Mouse (Mus musculus): ENCODE measurements around the gene Comt. TPM values are rescaled to one million over a fixed set of nuclear protein-coding genes. Genes with fewer than 3 reads are reported as not detected.
A peak's percentile ranks its signal among the peaks of the same experiment; 100 is the strongest.

The Comt gene
- total and polyA plus RNA-seq, 3 experiments = 139 to 208 (median 150) TPM

- Histone ChIP-seq H3K9ac (ENCODE audit: low read depth, low read length) (no peak overlapping the region), H3K79me2 (replicated peaks; ENCODE audit: control insufficient read depth, insufficient read depth, low read length) (no peaks in the 10 kb centered on the region), H3K27ac (no peak overlapping the region), H3K4me1 (ENCODE audit: control insufficient read depth, insufficient read depth, low read length) (peaks cover 4% of the 10 kb centered on the region), H3K27me3 (ENCODE audit: control insufficient read depth, insufficient read depth, low read length) (no peaks in the 10 kb centered on the region), H3K36me3 (ENCODE audit: control insufficient read depth, insufficient read depth, low read length) (no peaks in the 10 kb centered on the region), H3K4me3 (no peak overlapping the region)
- WGBS = 81% methylated on average over 5 of the region's 5 CpGs
- TF ChIP-seq CTCF (IDR thresholded peaks at IDR 0.05) (no peak), POLR2A (IDR thresholded peaks at IDR 0.05; ENCODE audit: insufficient read depth, low read depth, low read length) (no peak)
- intact Hi-C loops (cut with DNase I) = no loop called here
- DNase-seq = no peak
These were observed 41.2 kb downstream of the Comt start for GRCm38 (mm10) chr16:18385411-18385810.

GRCm38 (mm10) chr16:18384659-18385058 is 42.0 kb downstream of the Comt start:
- no peak for TF ChIP-seq EP300 (IDR thresholded peaks at IDR 0.05; ENCODE audit: insufficient read depth, low read depth, low read length)
- intact Hi-C loops (cut with DNase I) = no loop called here
- H3K4me3 ChIP-seq = no peak overlapping the region
- H3K27ac ChIP-seq = no peak overlapping the region
- H3K36me3 ChIP-seq (ENCODE audit: control insufficient read depth, insufficient read depth, low read length) = no peaks in the 10 kb centered on the region
- no peaks in the 10 kb centered on the region for H3K79me2 ChIP-seq (replicated peaks; ENCODE audit: control insufficient read depth, insufficient read depth, low read length)
- no peaks in the 10 kb centered on the region for H3K27me3 ChIP-seq (ENCODE audit: control insufficient read depth, insufficient read depth, low read length)
- 92% methylated on average over 8 of the region's 8 CpGs for WGBS
- no peak for DNase-seq
- no peak overlapping the region for H3K9ac ChIP-seq (ENCODE audit: low read depth, low read length)
- peaks cover 4% of the 10 kb centered on the region for H3K4me1 ChIP-seq (ENCODE audit: control insufficient read depth, insufficient read depth, low read length)

GRCm38 (mm10) chr16:18384211-18384610 is 42.4 kb downstream of the Comt start:
- Histone ChIP-seq H3K4me3 (no peak overlapping the region), H3K9ac (ENCODE audit: low read depth, low read length) (no peak overlapping the region), H3K79me2 (replicated peaks; ENCODE audit: control insufficient read depth, insufficient read depth, low read length) (no peaks in the 10 kb centered on the region), H3K27me3 (ENCODE audit: control insufficient read depth, insufficient read depth, low read length) (no peaks in the 10 kb centered on the region), H3K27ac (peak overlapping the region; percentile 4; the same call in 1 of the 2 replicates), H3K4me1 (ENCODE audit: control insufficient read depth, insufficient read depth, low read length) (peaks cover 4% of the 10 kb centered on the region), H3K36me3 (ENCODE audit: control insufficient read depth, insufficient read depth, low read length) (no peaks in the 10 kb centered on the region)
- no peak for DNase-seq
- WGBS = 80% methylated on average over 7 of the region's 7 CpGs
- TF ChIP-seq POLR2A (IDR thresholded peaks at IDR 0.05; ENCODE audit: insufficient read depth, low read depth, low read length) (no peak), CTCF (IDR thresholded peaks at IDR 0.05) (no peak), EP300 (IDR thresholded peaks at IDR 0.05; ENCODE audit: insufficient read depth, low read depth, low read length) (no peak)
- intact Hi-C loops (cut with DNase I) = no loop called here

GRCm38 (mm10) chr16:18383756-18384155 is 42.9 kb downstream of the Comt start:
- peak overlapping the region; percentile 4; the same call in 1 of the 2 replicates for H3K27ac ChIP-seq
- no peak overlapping the region for H3K9ac ChIP-seq (ENCODE audit: low read depth, low read length)
- H3K36me3 ChIP-seq (ENCODE audit: control insufficient read depth, insufficient read depth, low read length) = no peaks in the 10 kb centered on the region
- H3K27me3 ChIP-seq (ENCODE audit: control insufficient read depth, insufficient read depth, low read length) = no peaks in the 10 kb centered on the region
- no peak for DNase-seq
- peaks cover 4% of the 10 kb centered on the region for H3K4me1 ChIP-seq (ENCODE audit: control insufficient read depth, insufficient read depth, low read length)
- 41% methylated on average over 3 of the region's 3 CpGs for WGBS
- no peak overlapping the region for H3K4me3 ChIP-seq
- intact Hi-C loops (cut with DNase I) = no loop called here
- no peak for TF ChIP-seq CTCF (IDR thresholded peaks at IDR 0.05)
- no peak for TF ChIP-seq EP300 (IDR thresholded peaks at IDR 0.05; ENCODE audit: insufficient read depth, low read depth, low read length)
- TF ChIP-seq POLR2A (IDR thresholded peaks at IDR 0.05; ENCODE audit: insufficient read depth, low read depth, low read length) = no peak
- no peaks in the 10 kb centered on the region for H3K79me2 ChIP-seq (replicated peaks; ENCODE audit: control insufficient read depth, insufficient read depth, low read length)

GRCm38 (mm10) chr16:18383045-18383726 is 43.5 kb downstream of the Comt start:
- TF ChIP-seq EP300 (IDR thresholded peaks at IDR 0.05; ENCODE audit: insufficient read depth, low read depth, low read length) (no peak), POLR2A (IDR thresholded peaks at IDR 0.05; ENCODE audit: insufficient read depth, low read depth, low read length) (no peak)
- Histone ChIP-seq H3K27me3 (ENCODE audit: control insufficient read depth, insufficient read depth, low read length) (no peaks in the 10 kb centered on the region), H3K79me2 (replicated peaks; ENCODE audit: control insufficient read depth, insufficient read depth, low read length) (no peaks in the 10 kb centered on the region), H3K27ac (peak overlapping the region; percentile 4; the same call in 1 of the 2 replicates), H3K4me1 (ENCODE audit: control insufficient read depth, insufficient read depth, low read length) (peaks cover 3% of the 10 kb centered on the region), H3K4me3 (no peak overlapping the region), H3K9ac (ENCODE audit: low read depth, low read length) (no peak overlapping the region), H3K36me3 (ENCODE audit: control insufficient read depth, insufficient read depth, low read length) (no peaks in the 10 kb centered on the region)
- intact Hi-C loops (cut with DNase I) = no loop called here
- 62% methylated on average over 9 of the region's 9 CpGs for whole genome bisulfite sequencing
- peak; percentile 55 to 65 for DNase-seq

- H3K36me3 ChIP-seq (ENCODE audit: control insufficient read depth, insufficient read depth, low read length) = no peaks in the 10 kb centered on the region
- 71% methylated on average over 6 of the region's 6 CpGs for WGBS
- DNase-seq = no peak
These were observed 44.9 kb downstream of the Comt start for GRCm38 (mm10) chr16:18381621-18382258.

More at GRCm38 (mm10) chr16:18381621-18382258, 44.9 kb downstream of the Comt start:
- intact Hi-C loops (cut with DNase I) = no loop called here
- Histone ChIP-seq H3K4me1 (ENCODE audit: control insufficient read depth, insufficient read depth, low read length) (no peaks in the 10 kb centered on the region), H3K79me2 (replicated peaks; ENCODE audit: control insufficient read depth, insufficient read depth, low read length) (no peaks in the 10 kb centered on the region), H3K27ac (no peak overlapping the region), H3K4me3 (no peak overlapping the region), H3K9ac (ENCODE audit: low read depth, low read length) (no peak overlapping the region), H3K27me3 (ENCODE audit: control insufficient read depth, insufficient read depth, low read length) (no peaks in the 10 kb centered on the region)
- TF ChIP-seq CTCF (IDR thresholded peaks at IDR 0.05) (no peak), POLR2A (IDR thresholded peaks at IDR 0.05; ENCODE audit: insufficient read depth, low read depth, low read length) (no peak), EP300 (IDR thresholded peaks at IDR 0.05; ENCODE audit: insufficient read depth, low read depth, low read length) (no peak)

Measured in heart, adult 2 months (tissue).